Mouse (Mus musculus): Measurements from ENCODE around the gene Peli2. TPM values are rescaled to one million over a fixed set of nuclear protein-coding genes. Genes with fewer than 3 reads are reported as not detected.

Gene Peli2
- polyA plus RNA-seq, 1 experiment from 2014 or later, result 7.5 TPM

- 0 out of 2 replicates have a peak overlapping the region, but pooled peaks have one; percentile 14 for H3K4me2 ChIP-seq (ENCODE audit: low read depth, low read length)
- no peak for ATAC-seq (ENCODE audit: low read depth)
- no peak overlapping the region for H3K9ac ChIP-seq (replicated peaks; ENCODE audit: low read depth, low read length)
- peaks cover 22% of the 10 kb centered on the region for H3K4me1 ChIP-seq (ENCODE audit: control insufficient read depth, insufficient read depth, low read length)
- WGBS, result 53% methylated on average over 20 of the region's 20 CpGs
- H3K36me3 ChIP-seq (ENCODE audit: control insufficient read depth, insufficient read depth, low read length), result no peaks in the 10 kb centered on the region
- H3K9me3 ChIP-seq (ENCODE audit: control insufficient read depth, low read length), result no peaks in the 10 kb centered on the region
- H3K4me3 ChIP-seq (ENCODE audit: low read depth, low read length), result no peak overlapping the region
- H3K27me3 ChIP-seq (ENCODE audit: control insufficient read depth, insufficient read depth, low read length), result no peaks in the 10 kb centered on the region
- peak overlapping the region; percentile 55 for H3K27ac ChIP-seq (ENCODE audit: low read depth, low read length)
These were observed 10.3 kb downstream of the Peli2 start for GRCm38 (mm10) chr14:48130761-48131575.

DNA sequence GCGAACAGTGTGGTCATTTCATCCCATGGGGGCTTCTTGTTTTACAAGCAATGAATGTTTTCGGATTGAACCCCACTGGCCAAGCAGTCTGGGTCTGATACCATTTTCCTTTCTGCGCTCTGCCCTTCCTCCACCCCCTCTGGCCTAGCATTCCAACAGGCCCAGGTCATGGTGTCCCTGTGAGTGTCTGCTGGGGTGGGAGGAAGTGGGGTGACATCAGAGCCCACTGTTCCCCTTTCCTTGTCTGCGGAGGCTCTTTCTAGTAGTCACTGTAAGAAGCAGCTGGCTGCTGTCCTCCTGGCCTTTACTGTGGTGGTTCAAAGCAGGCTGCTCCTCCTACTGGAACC lies 10.9 kb downstream of the Peli2 start:
- Histone ChIP-seq H3K4me2 (ENCODE audit: low read depth, low read length) (0 out of 2 replicates have a peak overlapping the region, but pooled peaks have one; percentile 14), H3K4me1 (ENCODE audit: control insufficient read depth, insufficient read depth, low read length) (peaks cover 24% of the 10 kb centered on the region), H3K9me3 (ENCODE audit: control insufficient read depth, low read length) (no peaks in the 10 kb centered on the region), H3K27me3 (ENCODE audit: control insufficient read depth, insufficient read depth, low read length) (no peaks in the 10 kb centered on the region), H3K4me3 (ENCODE audit: low read depth, low read length) (no peak overlapping the region), H3K36me3 (ENCODE audit: control insufficient read depth, insufficient read depth, low read length) (no peaks in the 10 kb centered on the region), H3K9ac (replicated peaks; ENCODE audit: low read depth, low read length) (no peak overlapping the region), H3K27ac (ENCODE audit: low read depth, low read length) (peak overlapping the region; percentile 55)
- 67% methylated on average over 4 of the region's 4 CpGs for WGBS
- ATAC-seq (ENCODE audit: low read depth), result no peak

- no peak for ATAC-seq (ENCODE audit: low read depth)
- no peaks in the 10 kb centered on the region for H3K36me3 ChIP-seq (ENCODE audit: control insufficient read depth, insufficient read depth, low read length)
- H3K9me3 ChIP-seq (ENCODE audit: control insufficient read depth, low read length), result no peaks in the 10 kb centered on the region
- H3K27me3 ChIP-seq (ENCODE audit: control insufficient read depth, insufficient read depth, low read length), result no peaks in the 10 kb centered on the region
- H3K9ac ChIP-seq (replicated peaks; ENCODE audit: low read depth, low read length), result no peak overlapping the region
- H3K27ac ChIP-seq (ENCODE audit: low read depth, low read length), result no peak overlapping the region
- no peak overlapping the region for H3K4me2 ChIP-seq (ENCODE audit: low read depth, low read length)
- 76% methylated on average over 3 of the region's 3 CpGs for whole genome bisulfite sequencing
- H3K4me1 ChIP-seq (ENCODE audit: control insufficient read depth, insufficient read depth, low read length), result peaks cover 24% of the 10 kb centered on the region
- H3K4me3 ChIP-seq (ENCODE audit: low read depth, low read length), result no peak overlapping the region
These were observed 11.6 kb downstream of the Peli2 start for GRCm38 (mm10) chr14:48132241-48132640.

- no peak overlapping the region for H3K4me2 ChIP-seq (ENCODE audit: low read depth, low read length)
- no peak overlapping the region for H3K9ac ChIP-seq (replicated peaks; ENCODE audit: low read depth, low read length)
- H3K9me3 ChIP-seq (ENCODE audit: control insufficient read depth, low read length), result no peaks in the 10 kb centered on the region
- no peak overlapping the region for H3K4me3 ChIP-seq (ENCODE audit: low read depth, low read length)
- H3K36me3 ChIP-seq (ENCODE audit: control insufficient read depth, insufficient read depth, low read length), result no peaks in the 10 kb centered on the region
- H3K27ac ChIP-seq (ENCODE audit: low read depth, low read length), result no peak overlapping the region
- 42% methylated on average over 21 of the region's 21 CpGs for WGBS
- ATAC-seq (ENCODE audit: low read depth), result no peak
- H3K4me1 ChIP-seq (ENCODE audit: control insufficient read depth, insufficient read depth, low read length), result peaks cover 21% of the 10 kb centered on the region
- H3K27me3 ChIP-seq (ENCODE audit: control insufficient read depth, insufficient read depth, low read length), result no peaks in the 10 kb centered on the region
These were observed 12.5 kb downstream of the Peli2 start for GRCm38 (mm10) chr14:48132865-48133802.

GRCm38 (mm10) chr14:48134344-48134743 lies 13.7 kb downstream of the Peli2 start:
- H3K36me3 ChIP-seq (ENCODE audit: control insufficient read depth, insufficient read depth, low read length), result no peaks in the 10 kb centered on the region
- no peaks in the 10 kb centered on the region for H3K9me3 ChIP-seq (ENCODE audit: control insufficient read depth, low read length)
- H3K4me3 ChIP-seq (ENCODE audit: low read depth, low read length), result no peak overlapping the region
- no peak overlapping the region for H3K9ac ChIP-seq (replicated peaks; ENCODE audit: low read depth, low read length)
- no peak for ATAC-seq (ENCODE audit: low read depth)
- no peak overlapping the region for H3K4me2 ChIP-seq (ENCODE audit: low read depth, low read length)
- 65% methylated on average over 7 of the region's 7 CpGs for WGBS
- H3K27ac ChIP-seq (ENCODE audit: low read depth, low read length), result no peak overlapping the region
- peaks cover 21% of the 10 kb centered on the region for H3K4me1 ChIP-seq (ENCODE audit: control insufficient read depth, insufficient read depth, low read length)
- H3K27me3 ChIP-seq (ENCODE audit: control insufficient read depth, insufficient read depth, low read length), result no peaks in the 10 kb centered on the region

DNA sequence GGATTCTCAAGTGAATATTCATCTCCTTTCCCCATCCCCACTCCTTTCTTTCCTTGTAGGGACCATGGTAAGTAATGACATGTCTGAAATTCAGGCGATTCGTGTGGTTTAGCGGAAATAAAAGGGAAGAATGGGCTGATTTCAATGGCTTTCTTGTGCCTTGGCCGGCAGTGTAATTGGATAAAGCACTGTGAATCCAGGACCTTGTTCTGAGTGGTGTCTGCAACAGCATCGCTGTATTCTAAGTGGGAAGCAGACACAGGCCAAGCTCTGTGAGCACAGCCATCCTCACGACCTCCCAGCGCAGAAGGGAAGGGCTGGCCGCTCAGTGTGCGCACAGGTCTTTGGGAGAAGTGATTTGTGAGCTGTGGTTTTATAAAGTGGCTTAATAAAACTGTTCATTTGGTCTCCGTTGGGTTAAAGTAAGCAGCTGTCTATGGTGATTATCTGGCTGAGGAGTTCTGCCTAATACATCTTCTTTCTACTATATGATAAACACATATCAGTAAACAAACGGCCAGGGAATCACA lies 15.3 kb downstream of the Peli2 start:
- 18% methylated on average over 11 of the region's 11 CpGs for WGBS
- no peak for ATAC-seq (ENCODE audit: low read depth)
- Histone ChIP-seq H3K9me3 (ENCODE audit: control insufficient read depth, low read length) (no peaks in the 10 kb centered on the region), H3K27ac (ENCODE audit: low read depth, low read length) (no peak overlapping the region), H3K4me2 (ENCODE audit: low read depth, low read length) (no peak overlapping the region), H3K27me3 (ENCODE audit: control insufficient read depth, insufficient read depth, low read length) (no peaks in the 10 kb centered on the region), H3K4me1 (ENCODE audit: control insufficient read depth, insufficient read depth, low read length) (peaks cover 17% of the 10 kb centered on the region), H3K4me3 (ENCODE audit: low read depth, low read length) (no peak overlapping the region), H3K9ac (replicated peaks; ENCODE audit: low read depth, low read length) (no peak overlapping the region), H3K36me3 (ENCODE audit: control insufficient read depth, insufficient read depth, low read length) (no peaks in the 10 kb centered on the region)

GRCm38 (mm10) chr14:48137731-48138130 lies 17.1 kb downstream of the Peli2 start:
- H3K27me3 ChIP-seq (ENCODE audit: control insufficient read depth, insufficient read depth, low read length), result no peaks in the 10 kb centered on the region
- H3K36me3 ChIP-seq (ENCODE audit: control insufficient read depth, insufficient read depth, low read length), result no peaks in the 10 kb centered on the region
- WGBS, result 62% methylated on average over 8 of the region's 8 CpGs
- no peak overlapping the region for H3K4me3 ChIP-seq (ENCODE audit: low read depth, low read length)
- peaks cover 17% of the 10 kb centered on the region for H3K4me1 ChIP-seq (ENCODE audit: control insufficient read depth, insufficient read depth, low read length)
- ATAC-seq (ENCODE audit: low read depth), result no peak
- H3K9me3 ChIP-seq (ENCODE audit: control insufficient read depth, low read length), result no peaks in the 10 kb centered on the region
- no peak overlapping the region for H3K27ac ChIP-seq (ENCODE audit: low read depth, low read length)
- H3K9ac ChIP-seq (replicated peaks; ENCODE audit: low read depth, low read length), result no peak overlapping the region
- H3K4me2 ChIP-seq (ENCODE audit: low read depth, low read length), result no peak overlapping the region

GRCm38 (mm10) chr14:48138138-48138537 lies 17.5 kb downstream of the Peli2 start:
- Histone ChIP-seq H3K9me3 (ENCODE audit: control insufficient read depth, low read length) (no peaks in the 10 kb centered on the region), H3K4me3 (ENCODE audit: low read depth, low read length) (no peak overlapping the region), H3K27ac (ENCODE audit: low read depth, low read length) (no peak overlapping the region), H3K9ac (replicated peaks; ENCODE audit: low read depth, low read length) (no peak overlapping the region), H3K4me2 (ENCODE audit: low read depth, low read length) (no peak overlapping the region), H3K4me1 (ENCODE audit: control insufficient read depth, insufficient read depth, low read length) (peaks cover 16% of the 10 kb centered on the region), H3K27me3 (ENCODE audit: control insufficient read depth, insufficient read depth, low read length) (no peaks in the 10 kb centered on the region), H3K36me3 (ENCODE audit: control insufficient read depth, insufficient read depth, low read length) (no peaks in the 10 kb centered on the region)
- WGBS, result 52% methylated on average over 8 of the region's 8 CpGs
- peak; percentile 54; the same call in 1 of the 2 replicates for ATAC-seq (ENCODE audit: low read depth)
